ENCODE assay signal across 30 mouse cellular contexts in the genomic region with DNA sequence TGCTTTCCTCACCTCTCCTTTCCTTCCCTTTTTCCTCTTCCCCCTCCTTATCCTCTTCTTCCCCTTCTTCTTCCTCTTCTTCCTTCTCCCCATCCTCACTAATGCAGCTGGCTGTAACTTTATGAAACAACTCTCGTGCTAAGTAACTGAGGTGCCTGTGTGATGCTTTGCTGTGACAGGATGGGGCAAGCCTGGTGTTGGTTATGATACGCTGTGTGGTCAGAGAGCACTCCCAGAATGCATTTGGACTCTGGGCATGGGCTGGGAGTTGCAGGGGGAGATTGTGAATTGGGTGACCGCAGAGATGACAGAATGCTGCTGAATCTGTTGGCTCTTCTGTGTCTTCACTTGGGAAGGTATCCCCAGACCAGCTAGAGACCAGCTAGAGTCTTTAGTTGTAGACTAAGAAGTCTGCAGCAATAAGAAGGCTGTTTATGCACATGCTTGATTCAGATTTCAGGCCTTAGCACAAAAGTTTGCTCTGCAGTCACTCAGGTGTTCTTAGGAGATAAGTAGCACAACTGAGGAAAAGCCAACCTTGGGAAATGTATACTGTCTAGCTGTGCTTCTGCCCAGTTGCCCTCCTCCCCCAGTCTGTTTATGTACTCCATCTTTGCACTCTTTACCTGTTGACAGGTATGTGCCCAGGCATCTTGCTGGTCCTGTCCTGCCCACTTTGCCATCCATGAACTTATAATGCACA. TPM values are rescaled to one million over a fixed set of nuclear protein-coding genes. Genes with fewer than 3 reads are reported as not detected.
DNase-seq lines count a peak whose midpoint lies in the region; ATAC-seq lines count a peak whose summit lies in the region.
"Had no signal": no experiment of that assay in that cellular context is flagged by ENCODE, and none has a peak within 500 bp of the region (broad histone marks: within the 10 kb centered on the region; RNA-seq: fewer than 3 reads in every experiment).

No protein-coding gene starts in this region.

- no peak overlapping the region for H3K9ac ChIP-seq in limb, embryonic 11.5 days (ENCODE audit: low read length)
- no peak overlapping the region for H3K9ac ChIP-seq in liver, embryonic 12.5 days
- H3K9ac ChIP-seq in midbrain, embryonic 14.5 days (replicated peaks; ENCODE audit: low read length): no peak overlapping the region
- H3K9ac ChIP-seq: embryonic facial prominence, embryonic 15.5 days; forebrain, postnatal 0 days; hindbrain, embryonic 15.5 days; liver, embryonic 15.5 days; midbrain, embryonic 12.5 days had no signal

- H3K4me2 ChIP-seq in limb, embryonic 11.5 days (ENCODE audit: low read depth, severe bottlenecking): no peak overlapping the region
- H3K4me2 ChIP-seq in liver, embryonic 12.5 days: peak overlapping the region; percentile 30; the same call in 1 of the 2 replicates
- H3K4me2 ChIP-seq in midbrain, embryonic 14.5 days (ENCODE audit: low read length): no peak overlapping the region
- H3K4me2 ChIP-seq: embryonic facial prominence, embryonic 15.5 days; hindbrain, embryonic 15.5 days; liver, embryonic 15.5 days; midbrain, embryonic 12.5 days had no signal

- peak; percentile 14 for DNase-seq in limb, embryonic 11.5 days (ENCODE audit: low spot score)
- DNase-seq in limb, embryonic 10.5 days (ENCODE audit: low spot score): no peak
- DNase-seq in adrenal gland, postnatal 14 days: no peak
- DNase-seq in midbrain, embryonic 14.5 days: no peak
- no peak for DNase-seq in frontal cortex, postnatal 36 days (ENCODE audit: low spot score in 2 of 2)
- DNase-seq: adrenal gland, postnatal 25 days; B cell, adult 2 months; cerebellum, adult 8-10 months; cerebellum, postnatal 36 days; forebrain, postnatal 0 days; gastrocnemius, adult 2 months; heart, postnatal 4 days; kidney, adult 8-10 months; kidney, postnatal 10 days; left cerebral cortex, postnatal 4 days; lung, postnatal 4 days; right cerebral cortex, postnatal 25 days; spleen, adult 18-20 months; thymus, postnatal 25 days had no signal

- H3K4me3 ChIP-seq in limb, embryonic 11.5 days (ENCODE audit: low read depth, low read length): no peak overlapping the region
- no peak overlapping the region for H3K4me3 ChIP-seq in limb, embryonic 10.5 days
- no peak overlapping the region for H3K4me3 ChIP-seq in liver, embryonic 12.5 days
- no peak overlapping the region for H3K4me3 ChIP-seq in midbrain, embryonic 14.5 days (replicated peaks; ENCODE audit: low read depth, low read length)
- H3K4me3 ChIP-seq: embryonic facial prominence, embryonic 15.5 days; forebrain, embryonic 10.5 days; gastrocnemius, adult 2 months; hindbrain, embryonic 15.5 days; left cerebral cortex, adult 2 months; liver, embryonic 15.5 days; midbrain, embryonic 12.5 days had no signal

- H3K27me3 ChIP-seq in limb, embryonic 11.5 days (ENCODE audit: control insufficient read depth, insufficient read depth, low read length): no peaks in the 10 kb centered on the region
- H3K27me3 ChIP-seq in limb, embryonic 10.5 days (ENCODE audit: low read depth, poor library complexity, severe bottlenecking): no peaks in the 10 kb centered on the region
- no peaks in the 10 kb centered on the region for H3K27me3 ChIP-seq in liver, embryonic 12.5 days (replicated peaks)
- H3K27me3 ChIP-seq in midbrain, embryonic 14.5 days (ENCODE audit: control insufficient read depth, insufficient read depth, low read length): no peaks in the 10 kb centered on the region
- H3K27me3 ChIP-seq: CH12.LX; embryonic facial prominence, embryonic 15.5 days; hindbrain, embryonic 15.5 days; liver, embryonic 15.5 days; midbrain, embryonic 12.5 days had no signal

- no peak for ATAC-seq in limb, embryonic 11.5 days (ENCODE audit: insufficient number of reproducible peaks, low FRiP score, low TSS enrichment, low read depth)
- ATAC-seq in common myeloid progenitor, adult 5-6 weeks (replicated peaks; ENCODE audit: low read depth, poor library complexity, severe bottlenecking): peak; percentile 83
- ATAC-seq in liver, embryonic 12.5 days: peak; percentile 60
- ATAC-seq in megakaryocyte progenitor cell, adult 5-6 weeks (replicated peaks; ENCODE audit: poor library complexity): peak; percentile 80
- no peak for ATAC-seq in midbrain, embryonic 14.5 days (ENCODE audit: low FRiP score, low TSS enrichment)
- ATAC-seq: forebrain, postnatal 0 days had no signal

- H3K36me3 ChIP-seq in limb, embryonic 11.5 days (ENCODE audit: control insufficient read depth, insufficient read depth, low read length): no peaks in the 10 kb centered on the region
- no peaks in the 10 kb centered on the region for H3K36me3 ChIP-seq in limb, embryonic 10.5 days
- no peaks in the 10 kb centered on the region for H3K36me3 ChIP-seq in liver, embryonic 12.5 days
- H3K36me3 ChIP-seq in midbrain, embryonic 14.5 days (ENCODE audit: control insufficient read depth, insufficient read depth, low read length): no peaks in the 10 kb centered on the region
- H3K36me3 ChIP-seq: embryonic facial prominence, embryonic 15.5 days; forebrain, embryonic 10.5 days; G1E; hindbrain, embryonic 15.5 days; liver, embryonic 15.5 days; midbrain, embryonic 12.5 days had no signal

- 81% methylated on average over 3 of the region's 3 CpGs for WGBS in limb, embryonic 11.5 days
- WGBS in limb, embryonic 10.5 days: 83% methylated on average over 3 of the region's 3 CpGs
- 21% methylated on average over 3 of the region's 3 CpGs for WGBS in liver, embryonic 12.5 days (ENCODE audit: insufficient replicate concordance)
- 89% methylated on average over 3 of the region's 3 CpGs for WGBS in midbrain, embryonic 14.5 days

- H3K27ac ChIP-seq in limb, embryonic 11.5 days (replicated peaks; ENCODE audit: low read depth, low read length): no peak overlapping the region
- H3K27ac ChIP-seq in limb, embryonic 10.5 days: no peak overlapping the region
- H3K27ac ChIP-seq in liver, embryonic 12.5 days: no peak overlapping the region
- no peak overlapping the region for H3K27ac ChIP-seq in midbrain, embryonic 14.5 days (replicated peaks; ENCODE audit: low read depth, low read length)
- H3K27ac ChIP-seq: embryonic facial prominence, embryonic 15.5 days; forebrain, embryonic 10.5 days; gastrocnemius, adult 2 months; hindbrain, embryonic 15.5 days; left cerebral cortex, adult 2 months; liver, embryonic 15.5 days; midbrain, embryonic 12.5 days had no signal

- no peaks in the 10 kb centered on the region for H3K9me3 ChIP-seq in limb, embryonic 11.5 days (ENCODE audit: control insufficient read depth, low read length)
- no peaks in the 10 kb centered on the region for H3K9me3 ChIP-seq in limb, embryonic 10.5 days (replicated peaks)
- peaks cover 3% of the 10 kb centered on the region; the same call in 1 of the 2 replicates for H3K9me3 ChIP-seq in liver, embryonic 12.5 days (replicated peaks)
- no peaks in the 10 kb centered on the region for H3K9me3 ChIP-seq in midbrain, embryonic 14.5 days (ENCODE audit: control insufficient read depth, low read length)
- H3K9me3 ChIP-seq: hindbrain, embryonic 15.5 days; liver, embryonic 15.5 days; midbrain, embryonic 12.5 days had no signal

- no peaks in the 10 kb centered on the region for H3K4me1 ChIP-seq in limb, embryonic 11.5 days (ENCODE audit: control insufficient read depth, insufficient read depth, low read length)
- no peaks in the 10 kb centered on the region for H3K4me1 ChIP-seq in limb, embryonic 10.5 days
- peaks cover 24% of the 10 kb centered on the region for H3K4me1 ChIP-seq in liver, embryonic 12.5 days
- H3K4me1 ChIP-seq in midbrain, embryonic 14.5 days (ENCODE audit: control insufficient read depth, insufficient read depth, low read length): no peaks in the 10 kb centered on the region
- H3K4me1 ChIP-seq: embryonic facial prominence, embryonic 15.5 days; hindbrain, embryonic 15.5 days had no signal

RNA-seq across cellular contexts. Expression of gene Aftph, which starts 37.6 kb away (rescaled TPM):
- 16.5 and 19.0 TPM in 2 replicates for polyA plus RNA-seq in limb, embryonic 11.5 days (2014; fragmentation: Nextera tagmentation; extraction: Ambion mirVana)
- 14.9 and 15.8 TPM in 2 replicates for polyA plus RNA-seq in limb, embryonic 10.5 days (2016; fragmentation: Nextera tagmentation; extraction: Ambion mirVana)
- 60.1 and 65.0 TPM in 2 replicates for total RNA-seq in common myeloid progenitor, adult 5-6 weeks (2017)
- polyA plus RNA-seq in liver, embryonic 12.5 days (2016; fragmentation: Nextera tagmentation; extraction: Ambion mirVana): 17.2 and 17.4 TPM in 2 replicates
- total RNA-seq in megakaryocyte progenitor cell, adult 5-6 weeks (2015): 45.6 and 73.0 TPM in 2 replicates
- 44.0 and 45.0 TPM in 2 replicates for total RNA-seq in megakaryocyte progenitor cell, adult 5-6 weeks (2017)
- 43.4 and 44.6 TPM in 2 replicates for total RNA-seq in adrenal gland, postnatal 14 days (2021)
- polyA plus RNA-seq in midbrain, embryonic 14.5 days (2014; fragmentation: Nextera tagmentation; extraction: Ambion mirVana): 34.3 and 44.8 TPM in 2 replicates

RNA-seq across cellular contexts. Expression of gene Lgalsl, which starts 51.8 kb away (rescaled TPM):
- 28.1 and 29.6 TPM in 2 replicates for polyA plus RNA-seq in limb, embryonic 11.5 days (2014; fragmentation: Nextera tagmentation; extraction: Ambion mirVana)
- polyA plus RNA-seq in limb, embryonic 10.5 days (2016; fragmentation: Nextera tagmentation; extraction: Ambion mirVana): 29.8 and 31.3 TPM in 2 replicates
- 3.6 and 4.4 TPM in 2 replicates for total RNA-seq in common myeloid progenitor, adult 5-6 weeks (2017)
- 18.3 and 18.6 TPM in 2 replicates for polyA plus RNA-seq in liver, embryonic 12.5 days (2016; fragmentation: Nextera tagmentation; extraction: Ambion mirVana)
- 7.2 and 10.4 TPM in 2 replicates for total RNA-seq in megakaryocyte progenitor cell, adult 5-6 weeks (2015)
- total RNA-seq in megakaryocyte progenitor cell, adult 5-6 weeks (2017): 3.0 and 4.2 TPM in 2 replicates
- 23.9 and 27.7 TPM in 2 replicates for total RNA-seq in adrenal gland, postnatal 14 days (2021)
- 62.9 and 72.9 TPM in 2 replicates for polyA plus RNA-seq in midbrain, embryonic 14.5 days (2014; fragmentation: Nextera tagmentation; extraction: Ambion mirVana)
- polyA plus RNA-seq: G1E had no signal

Comparison
In these comparisons a context has a peak if more than half of its experiments do, and no peak if none do; other contexts are left out.
1. ATAC-seq: peak in common myeloid progenitor, adult 5-6 weeks (single experiment), liver, embryonic 12.5 days (single experiment) and megakaryocyte progenitor cell, adult 5-6 weeks (single experiment); none in limb, embryonic 11.5 days (single experiment) and midbrain, embryonic 14.5 days (single experiment).